Mouse (Mus musculus) cerebellum, postnatal 10 days (tissue): ENCODE results near the gene S100pbp.

Experiments used
- DNase-seq, 2 experiments: peaks; one replicate each; pipeline ENCODE4 v3.0.0; 2021; ENCODE audit warnings: mixed read lengths in 2 of 2

The S100pbp gene

GRCm38 (mm10) chr4:129189542-129190519 is at the start of gene S100pbp, which contains the start of gene Yars:
S100pbp (minus strand) TSS chr4:129189727.
Yars (plus strand) TSS chr4:129189760.
- DNase-seq: peak; percentile 99

DNA sequence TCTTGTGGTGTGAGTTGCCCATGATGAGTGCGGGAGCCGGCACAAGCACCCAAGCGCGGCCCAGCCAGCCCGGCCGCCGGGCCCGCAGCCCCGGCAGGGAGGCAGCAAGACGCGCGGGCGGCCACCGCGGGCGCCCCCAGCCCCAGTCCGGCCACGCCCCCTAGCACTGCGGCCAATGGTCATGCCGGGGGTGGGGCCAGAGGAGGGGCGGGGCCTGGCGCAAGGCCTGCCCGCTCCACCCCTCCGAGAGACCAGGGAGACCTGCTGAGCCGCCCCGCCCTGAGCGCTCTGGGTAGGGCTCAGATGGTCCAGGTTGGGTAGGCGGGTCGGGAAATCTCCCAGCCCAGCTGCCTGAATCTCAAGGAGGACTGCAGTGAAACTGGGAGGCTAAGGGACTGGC is 49.5 kb upstream of the S100pbp start:
- peak; percentile 92 to 93 for DNase-seq

DNA sequence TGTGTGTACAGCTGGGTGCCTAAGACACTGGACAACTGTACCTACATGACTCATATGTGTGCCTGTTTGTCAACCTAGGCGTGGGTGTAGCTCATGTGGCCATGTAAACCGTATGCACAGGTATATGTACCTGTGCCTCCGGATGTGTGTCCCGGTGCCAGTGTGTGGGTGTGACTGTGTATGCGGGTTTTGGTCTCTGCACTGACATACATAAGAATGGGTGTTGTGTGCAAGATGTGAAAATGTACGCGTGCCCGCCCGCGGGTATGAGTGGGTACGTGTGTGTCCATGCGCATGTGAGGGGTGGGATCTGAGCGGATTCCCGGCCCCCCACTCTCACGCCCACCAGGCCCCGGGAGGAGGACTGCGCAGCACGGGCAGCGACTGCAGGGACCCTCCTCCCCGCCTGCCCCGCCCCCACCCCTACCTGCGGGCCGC is 49.1 kb upstream of the S100pbp start:
- no peak for DNase-seq

DNA sequence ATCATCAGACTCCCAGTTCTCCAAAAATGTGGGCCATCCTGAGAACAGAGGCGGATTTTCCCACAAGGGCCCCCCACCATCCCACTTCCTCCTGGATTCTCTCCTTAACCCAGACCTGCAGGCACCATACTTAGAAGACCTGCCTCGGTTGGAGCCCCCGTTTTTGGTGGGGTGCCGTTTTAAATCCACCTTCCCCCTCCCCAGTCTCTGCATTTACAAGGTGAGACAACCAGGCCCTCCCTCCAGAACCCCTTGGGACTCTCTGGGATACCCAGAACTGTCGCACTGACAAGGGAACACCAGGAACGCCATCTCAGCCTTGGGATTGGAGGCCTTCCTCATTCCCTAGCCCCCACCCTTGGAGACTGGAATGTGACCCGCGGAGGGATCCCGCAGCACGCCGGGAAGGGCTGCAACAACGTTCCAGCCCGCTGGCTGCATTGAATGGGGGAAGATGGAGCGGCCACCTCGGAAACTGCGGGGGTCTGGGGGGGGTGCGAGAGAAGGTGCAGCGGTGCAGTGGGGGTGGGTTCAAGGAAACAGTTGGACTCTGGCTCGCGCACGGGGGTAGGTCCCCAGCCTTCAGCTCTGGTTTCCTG is 48.4 kb upstream of the S100pbp start:
- DNase-seq: peak; percentile 55 to 58

- peak in 1 of 2 experiments; percentile 16 for DNase-seq
Observed at GRCm38 (mm10) chr4:129236236-129236813, 46.8 kb upstream of the S100pbp start.

DNA sequence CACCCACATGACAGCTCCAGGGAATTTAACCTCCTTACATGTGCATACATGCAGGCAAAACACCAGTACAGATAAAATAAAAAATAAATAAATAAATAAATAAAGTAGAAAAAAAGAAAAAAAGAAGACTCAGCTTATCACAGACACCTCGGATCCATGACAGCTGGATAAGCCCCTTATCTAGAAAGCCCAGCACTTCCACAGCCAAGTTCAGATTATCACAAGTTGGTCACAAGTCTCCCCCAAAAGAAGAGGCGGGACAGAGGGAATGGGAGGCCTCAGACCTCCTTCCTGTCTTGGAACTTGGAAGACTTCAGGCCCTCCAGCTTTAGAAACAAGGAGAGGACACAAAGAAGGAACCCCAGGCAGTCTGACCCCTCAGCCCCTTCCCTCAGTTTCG is 45.6 kb upstream of the S100pbp start:
- DNase-seq: no peak

- DNase-seq: no peak
Observed at GRCm38 (mm10) chr4:129234488-129234887, 45.0 kb upstream of the S100pbp start.

GRCm38 (mm10) chr4:129232561-129233360 is 43.2 kb upstream of the S100pbp start:
- DNase-seq: no peak

DNA sequence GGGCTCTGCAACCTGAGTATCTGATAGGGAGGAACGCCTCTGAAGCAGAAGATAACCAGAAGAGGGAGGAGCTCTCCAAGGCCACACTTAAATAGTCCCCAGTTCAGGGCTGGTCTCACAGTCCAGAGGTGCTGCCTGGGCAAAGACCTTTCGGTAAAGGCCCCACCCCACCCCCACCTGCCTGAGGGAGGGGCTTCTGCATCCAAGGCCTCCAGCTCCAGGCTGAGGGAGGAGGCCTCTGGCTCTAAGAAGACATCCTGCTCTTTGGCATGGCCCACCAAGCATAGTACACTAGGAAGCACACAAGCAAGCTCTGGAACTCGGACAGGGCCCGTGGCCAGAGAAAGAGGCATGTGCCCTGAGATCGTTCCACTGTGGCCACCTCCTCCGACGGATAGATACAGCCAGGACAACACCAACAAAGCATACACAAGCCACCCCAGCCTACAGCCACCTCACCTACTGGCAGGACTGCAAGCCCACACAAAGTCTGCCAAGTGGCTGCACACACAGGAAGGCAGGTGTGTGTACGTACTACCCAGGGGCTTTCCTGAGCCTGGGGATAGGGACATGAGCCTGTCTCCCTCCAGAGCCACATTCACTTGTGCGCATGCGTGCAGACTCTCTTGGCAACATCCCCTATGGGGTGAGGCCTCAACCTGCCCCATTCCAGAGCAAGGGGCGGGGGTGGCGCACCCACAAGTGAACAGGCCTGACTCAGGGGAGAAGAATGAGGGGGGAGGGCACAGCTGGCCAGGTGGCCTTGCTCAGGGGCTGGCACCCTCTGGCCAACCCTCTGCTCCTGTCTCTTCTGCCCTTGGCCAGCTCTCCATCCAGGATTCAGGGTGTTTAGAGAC is 42.3 kb upstream of the S100pbp start:
- DNase-seq: peak; percentile 48 to 51

- DNase-seq: no peak
Observed at GRCm38 (mm10) chr4:129230926-129231325, 41.4 kb upstream of the S100pbp start.

GRCm38 (mm10) chr4:129227985-129228381 is 38.5 kb upstream of the S100pbp start:
- DNase-seq: peak; percentile 96

- peak; percentile 89 for DNase-seq
Observed at GRCm38 (mm10) chr4:129227170-129227984, 37.9 kb upstream of the S100pbp start.

GRCm38 (mm10) chr4:129226441-129226963 is 37.0 kb upstream of the S100pbp start:
- DNase-seq: peak; percentile 56 to 70

DNA sequence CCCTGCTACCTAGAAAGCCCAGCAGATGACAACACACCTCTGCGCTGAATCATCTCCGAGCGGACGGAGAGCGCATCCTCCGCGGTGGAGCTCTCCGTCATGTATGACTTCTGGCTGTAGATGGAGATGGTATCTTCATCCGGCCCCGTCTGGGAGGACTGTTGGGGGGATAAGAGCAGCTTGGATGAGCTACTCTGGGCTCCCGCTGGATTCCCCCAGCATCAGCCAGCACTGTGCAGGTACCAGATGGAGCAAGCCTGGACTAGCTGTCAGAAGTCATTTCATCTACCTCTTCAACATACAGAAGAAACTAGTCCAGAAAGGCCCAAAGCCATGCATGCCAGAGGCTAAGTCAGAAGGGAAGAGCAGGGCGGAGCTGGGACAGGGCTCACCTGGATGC is 35.8 kb upstream of the S100pbp start:
- peak; percentile 72 to 74 for DNase-seq

GRCm38 (mm10) chr4:129223421-129224281 is 34.1 kb upstream of the S100pbp start:
- peak; percentile 66 to 70 for DNase-seq

DNA sequence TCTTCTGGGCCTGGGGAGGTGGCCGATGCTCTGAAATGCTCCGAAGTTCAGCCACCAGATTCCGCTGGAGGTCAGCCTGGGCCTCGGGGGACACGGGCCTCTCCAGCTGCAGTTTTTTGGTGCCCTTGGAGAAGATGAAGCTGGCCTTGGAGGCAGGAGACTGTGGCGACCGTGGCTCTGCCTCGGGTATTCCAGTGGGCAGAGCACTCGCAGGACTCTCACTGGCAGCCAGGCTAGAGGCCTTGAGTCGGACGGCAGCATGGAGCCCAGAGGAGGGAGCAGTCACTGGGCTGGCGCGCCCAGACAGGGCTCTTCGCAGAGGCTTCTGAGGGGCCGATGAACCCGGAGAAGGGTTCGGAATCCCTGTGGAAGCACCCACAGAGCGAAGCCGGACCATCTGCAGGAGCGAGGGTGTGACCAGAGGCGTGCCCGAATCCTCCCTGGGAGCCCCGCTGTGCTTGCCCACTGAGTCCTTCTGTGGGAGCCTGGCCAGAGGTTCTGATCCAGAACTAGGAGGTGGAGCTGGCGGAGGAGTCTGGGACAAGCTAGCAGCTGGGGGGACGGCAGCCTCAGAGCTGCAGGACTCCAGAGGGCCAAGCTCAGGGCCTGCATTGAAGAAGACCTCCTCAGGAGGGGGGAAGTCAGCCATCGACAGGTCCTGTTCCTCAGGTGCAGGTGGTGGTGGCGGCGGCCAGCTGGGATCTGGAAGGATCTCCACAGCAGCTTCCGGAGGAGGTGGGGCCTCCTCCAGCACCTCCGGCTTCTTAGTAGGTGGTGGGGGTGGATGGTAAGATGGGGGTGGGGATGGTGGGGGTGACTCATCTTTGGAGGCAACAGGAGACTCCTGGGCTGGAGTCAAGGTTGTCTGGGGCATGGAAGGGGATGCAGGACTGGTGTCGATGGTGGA is 32.7 kb upstream of the S100pbp start:
- peak; percentile 45 to 47 for DNase-seq

- peak in 1 of 2 experiments; percentile 64 for DNase-seq
Observed at GRCm38 (mm10) chr4:129221097-129222010, 31.8 kb upstream of the S100pbp start.
